Mouse (Mus musculus) myocyte (in vitro differentiated cells): ENCODE data around the gene Erg. TPM values are rescaled to one million over a fixed set of nuclear protein-coding genes. Genes with fewer than 3 reads are reported as not detected.

Experiments
- H3K27me3 ChIP-seq: one replicate; pipeline ENCODE4 v1.6.1; 2011; ENCODE audit not compliant: control insufficient read depth, insufficient read depth, insufficient read length
- H3K36me3 ChIP-seq: one replicate; pipeline ENCODE4 v1.6.1; 2011; ENCODE audit not compliant: control insufficient read depth, insufficient read depth
- H3K4me2 ChIP-seq: one replicate; pipeline ENCODE4 v1.6.1; 2011; ENCODE audit warnings: low read depth, control low read depth
- H3K4me3 ChIP-seq: one replicate; pipeline ENCODE4 v1.5.1; 2011; ENCODE audit warnings: mild to moderate bottlenecking, control low read depth, moderate library complexity
- H3K79me2 ChIP-seq: one replicate; pipeline ENCODE4 v1.6.1; 2011; ENCODE audit not compliant: control insufficient read depth, insufficient read depth
- H3ac ChIP-seq: one replicate; pipeline ENCODE4 v1.6.1; 2011; ENCODE audit not compliant: control insufficient read depth, insufficient read length
- CEBPB ChIP-seq: IDR thresholded peaks from 2 replicates; pipeline ENCODE4 v1.6.1; 2011; ENCODE audit warnings: mild to moderate bottlenecking, moderate library complexity; ENCODE audit not compliant: poor library complexity, insufficient read depth, severe bottlenecking
- E2F4 ChIP-seq: IDR thresholded peaks from one replicate; pipeline ENCODE4 v1.6.1; 2011; ENCODE audit warnings: mild to moderate bottlenecking, control low read depth, moderate library complexity; ENCODE audit not compliant: insufficient read depth
- MAX ChIP-seq: IDR thresholded peaks from one replicate; pipeline ENCODE4 v1.6.1; 2011; ENCODE audit warnings: low read depth, mild to moderate bottlenecking, control low read depth
- MYOD1 ChIP-seq, 3 experiments: IDR thresholded peaks; one replicate each; pipeline ENCODE4 v1.6.1; 2011; ENCODE audit warnings: control low read depth in 2 of 3, low read depth in 2 of 3, mild to moderate bottlenecking in 2 of 3, moderate library complexity in 1 of 3; ENCODE audit not compliant: insufficient read length in 2 of 3, control insufficient read depth in 1 of 3
- MYOG ChIP-seq, 3 experiments: IDR thresholded peaks; one replicate each; pipeline ENCODE4 v1.6.1; 2011; ENCODE audit warnings: control low read depth in 2 of 3, low read depth in 2 of 3, mild to moderate bottlenecking in 2 of 3; ENCODE audit not compliant: insufficient read length in 2 of 3, control insufficient read depth in 1 of 3, insufficient read depth in 1 of 3
- POLR2A ChIP-seq: IDR thresholded peaks from one replicate; pipeline ENCODE4 v1.6.1; 2011; ENCODE audit warnings: low read depth, mild to moderate bottlenecking, control low read depth, moderate library complexity; ENCODE audit not compliant: insufficient read length
- POLR2AphosphoS2 ChIP-seq: IDR thresholded peaks from one replicate; pipeline ENCODE4 v1.6.1; 2011; ENCODE audit warnings: low read depth, control low read depth; ENCODE audit not compliant: insufficient read length
- REST ChIP-seq: IDR thresholded peaks from one replicate; pipeline ENCODE4 v1.6.1; 2011; ENCODE audit warnings: mild to moderate bottlenecking, control low read depth, moderate library complexity; ENCODE audit not compliant: insufficient read depth, insufficient read length
- SRF ChIP-seq: IDR thresholded peaks from one replicate; pipeline ENCODE4 v1.6.1; 2011; ENCODE audit warnings: low read depth; ENCODE audit not compliant: control insufficient read depth, insufficient read length
- TCF12 ChIP-seq: IDR thresholded peaks from one replicate; pipeline ENCODE4 v1.6.1; 2011; ENCODE audit warnings: mild to moderate bottlenecking, control low read depth; ENCODE audit not compliant: poor library complexity, insufficient read depth, severe bottlenecking
- TCF3 ChIP-seq: IDR thresholded peaks from one replicate; pipeline ENCODE4 v1.6.1; 2011; ENCODE audit warnings: low read depth, control low read depth; ENCODE audit not compliant: insufficient read length
- USF1 ChIP-seq: IDR thresholded peaks from one replicate; pipeline ENCODE4 v1.6.1; 2011; ENCODE audit warnings: low read depth, mild to moderate bottlenecking, control low read depth, moderate library complexity
- polyA plus RNA-seq: library from polyadenylated mRNA; unstranded; fragments of >200 nt; fragmentation: generic; extraction: Trizol; gene quantifications from one replicate; pipeline ENCODE4 v1.2.1, GENCODE M21; 2012; ENCODE audit warnings: missing spikeins

Erg gene
- polyA plus RNA-seq, 1 experiment, result 0.04 TPM

DNA sequence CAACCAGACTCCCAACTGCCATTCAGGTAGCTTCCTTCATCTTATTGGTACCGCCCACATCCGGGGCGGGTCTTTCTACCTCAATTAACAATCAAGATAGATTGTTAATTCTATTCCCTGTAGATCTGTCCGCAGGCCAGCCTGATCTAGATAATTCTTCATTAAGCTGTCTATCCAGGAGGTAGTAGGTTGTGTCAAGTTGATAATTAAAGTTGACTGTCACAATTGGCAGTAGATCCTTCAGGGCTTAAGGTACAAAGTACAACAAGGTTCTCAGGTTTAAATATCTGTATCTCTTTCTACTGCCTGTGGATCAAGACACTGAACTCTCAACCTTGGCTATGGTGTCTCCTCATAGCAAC is 14.8 kb upstream of the Erg start:
- H3K4me3 ChIP-seq, result no peak overlapping the region
- H3K36me3 ChIP-seq, result no peaks in the 10 kb centered on the region
- H3K79me2 ChIP-seq, result no peaks in the 10 kb centered on the region
- H3K27me3 ChIP-seq, result no peaks in the 10 kb centered on the region
- no peak overlapping the region for H3K4me2 ChIP-seq
- no peak for TF ChIP-seq USF1
- H3ac ChIP-seq, result no peak overlapping the region

GRCm38 (mm10) chr16:95600572-95601218 is 14.3 kb upstream of the Erg start:
- H3K4me2 ChIP-seq, result no peak overlapping the region
- H3K27me3 ChIP-seq, result no peaks in the 10 kb centered on the region
- no peak overlapping the region for H3ac ChIP-seq
- no peak overlapping the region for H3K4me3 ChIP-seq
- TF ChIP-seq E2F4 (no peak), MAX (no peak), POLR2AphosphoS2 (no peak), POLR2A (no peak), MYOG (IDR thresholded peaks at IDR 0.05; ENCODE audit: control insufficient read depth in 1 of 3, insufficient read depth in 1 of 3, insufficient read length in 2 of 3, low read depth in 2 of 3) (no peak), TCF12 (no peak), USF1 (no peak), MYOD1 (IDR thresholded peaks at IDR 0.05; ENCODE audit: control insufficient read depth in 1 of 3, insufficient read length in 2 of 3, low read depth in 2 of 3) (no peak), REST (no peak), CEBPB (no peak), SRF (no peak), TCF3 (no peak)
- no peaks in the 10 kb centered on the region for H3K79me2 ChIP-seq
- no peaks in the 10 kb centered on the region for H3K36me3 ChIP-seq

GRCm38 (mm10) chr16:95598930-95599329 is 12.5 kb upstream of the Erg start:
- no peaks in the 10 kb centered on the region for H3K36me3 ChIP-seq
- H3K4me2 ChIP-seq, result no peak overlapping the region
- no peaks in the 10 kb centered on the region for H3K27me3 ChIP-seq
- no peak overlapping the region for H3K4me3 ChIP-seq
- no peaks in the 10 kb centered on the region for H3K79me2 ChIP-seq
- TF ChIP-seq MYOD1 (IDR thresholded peaks at IDR 0.05; ENCODE audit: control insufficient read depth in 1 of 3, insufficient read length in 2 of 3, low read depth in 2 of 3) (no peak), CEBPB (no peak), POLR2A (no peak), E2F4 (no peak)
- no peak overlapping the region for H3ac ChIP-seq

GRCm38 (mm10) chr16:95597578-95597951 is 11.2 kb upstream of the Erg start:
- TF ChIP-seq MYOD1 (IDR thresholded peaks at IDR 0.05; ENCODE audit: control insufficient read depth in 1 of 3, insufficient read length in 2 of 3, low read depth in 2 of 3) (no peak), SRF (no peak), TCF3 (no peak), POLR2AphosphoS2 (no peak), USF1 (no peak), E2F4 (no peak), REST (no peak), MYOG (IDR thresholded peaks at IDR 0.05; ENCODE audit: control insufficient read depth in 1 of 3, insufficient read depth in 1 of 3, insufficient read length in 2 of 3, low read depth in 2 of 3) (no peak), CEBPB (no peak), MAX (no peak), TCF12 (no peak)
- H3K79me2 ChIP-seq, result no peaks in the 10 kb centered on the region
- no peaks in the 10 kb centered on the region for H3K27me3 ChIP-seq
- peak overlapping the region; percentile 14 for H3K4me2 ChIP-seq
- no peak overlapping the region for H3ac ChIP-seq
- no peak overlapping the region for H3K4me3 ChIP-seq
- H3K36me3 ChIP-seq, result no peaks in the 10 kb centered on the region

- no peaks in the 10 kb centered on the region for H3K27me3 ChIP-seq
- H3K4me3 ChIP-seq, result no peak overlapping the region
- H3K36me3 ChIP-seq, result no peaks in the 10 kb centered on the region
- no peaks in the 10 kb centered on the region for H3K79me2 ChIP-seq
- H3K4me2 ChIP-seq, result peak overlapping the region; percentile 14
- no peak overlapping the region for H3ac ChIP-seq
- no peak for TF ChIP-seq TCF12
These were observed 10.6 kb upstream of the Erg start for GRCm38 (mm10) chr16:95596884-95597577.
